ENCODE assay signal across 9 mouse cellular contexts in the genomic region with DNA sequence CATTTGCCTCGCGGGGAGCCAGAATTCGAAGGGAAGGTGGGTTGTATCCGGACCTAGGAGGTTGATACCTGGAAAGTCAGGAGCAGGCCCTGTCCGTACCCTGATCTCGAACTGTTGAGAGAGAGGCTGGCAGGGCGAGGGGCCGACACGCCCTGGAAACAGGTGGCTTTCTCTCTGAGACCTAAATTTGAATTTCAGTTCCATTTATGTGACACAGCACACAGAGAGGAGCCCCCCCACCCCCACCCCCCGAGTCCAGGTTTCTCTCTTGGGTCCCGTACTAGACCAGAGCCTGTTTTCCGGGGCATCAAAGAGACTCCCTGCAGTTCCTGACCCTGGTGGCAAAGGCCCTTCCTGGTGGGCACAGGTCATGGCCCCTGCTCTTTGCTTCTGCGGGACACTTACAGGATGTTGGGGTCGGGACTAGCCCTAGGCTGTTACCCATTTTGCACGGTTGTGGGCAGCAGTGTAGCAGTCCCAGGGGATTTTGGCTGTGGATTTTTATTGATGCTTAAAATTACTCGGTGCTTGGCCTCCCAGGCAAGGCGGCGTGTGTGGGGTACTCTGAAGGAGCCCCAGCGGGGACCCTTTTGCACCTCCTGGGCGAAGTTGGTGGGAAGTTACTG. TPM values are rescaled to one million over a fixed set of nuclear protein-coding genes. Genes with fewer than 3 reads are reported as not detected.
A peak's percentile ranks its signal among the peaks of the same experiment; 100 is the strongest.
DNase-seq lines count a peak whose midpoint lies in the region; ATAC-seq and TF ChIP-seq lines count a peak whose summit lies in the region.
"Had no signal": no experiment of that assay in that cellular context is flagged by ENCODE, and none has a peak within 500 bp of the region (broad histone marks: within the 10 kb centered on the region; RNA-seq: fewer than 3 reads in every experiment).

No protein-coding gene starts in this region.

- no peak for DNase-seq in kidney, postnatal 0 days (ENCODE audit: low spot score)
- no peak for DNase-seq in kidney, postnatal 4 days
- DNase-seq in embryo, embryonic 10.5 days (ENCODE audit: low spot score), result peak; percentile 45
- DNase-seq in adipocyte (ENCODE audit: low spot score), result no peak
- DNase-seq in urinary bladder, postnatal 25 days (ENCODE audit: low spot score), result no peak
- DNase-seq in right cerebral cortex, postnatal 36 days (ENCODE audit: low spot score in 2 of 2), result no peak

- H3K9ac ChIP-seq in kidney, postnatal 0 days (ENCODE audit: low read depth, low read length), result peak overlapping the region; percentile 62; the same call in 1 of the 2 replicates
- H3K9ac ChIP-seq in intestine, embryonic 15.5 days, result peak overlapping the region; percentile 55
- H3K9ac ChIP-seq in neural tube, embryonic 13.5 days, result no peak overlapping the region

- no peak for TF ChIP-seq CTCF in kidney, postnatal 0 days (IDR thresholded peaks at IDR 0.05; ENCODE audit: low read depth)

- H3K4me3 ChIP-seq in kidney, postnatal 0 days (replicated peaks; ENCODE audit: low read depth, low read length), result peak overlapping the region; percentile 63
- H3K4me3 ChIP-seq in intestine, embryonic 15.5 days (replicated peaks), result peak overlapping the region; percentile 62
- H3K4me3 ChIP-seq in neural tube, embryonic 13.5 days, result peak overlapping the region; percentile 49
- H3K4me3 ChIP-seq: myocyte had no signal

- WGBS in kidney, postnatal 0 days, result 12% methylated on average over 20 of the region's 20 CpGs
- 21% methylated on average over 20 of the region's 20 CpGs for WGBS in intestine, embryonic 15.5 days
- 6% methylated on average over 20 of the region's 20 CpGs for WGBS in neural tube, embryonic 13.5 days

- H3K27ac ChIP-seq in kidney, postnatal 0 days, result no peak overlapping the region
- H3K27ac ChIP-seq in intestine, embryonic 15.5 days, result no peak overlapping the region
- no peak overlapping the region for H3K27ac ChIP-seq in neural tube, embryonic 13.5 days (replicated peaks)

- no peaks in the 10 kb centered on the region; the same call in 1 of the 2 replicates for H3K27me3 ChIP-seq in kidney, postnatal 0 days (ENCODE audit: insufficient read depth, low read length)
- H3K27me3 ChIP-seq in intestine, embryonic 15.5 days (replicated peaks), result peaks cover 17% of the 10 kb centered on the region
- H3K27me3 ChIP-seq in neural tube, embryonic 13.5 days, result peaks cover 31% of the 10 kb centered on the region

- ATAC-seq in kidney, postnatal 0 days (replicated peaks; ENCODE audit: low FRiP score, low read depth), result peak; percentile 15; the same call in 1 of the 2 replicates
- ATAC-seq in intestine, embryonic 15.5 days, result peak; percentile 19; the same call in 1 of the 2 replicates
- no peak for ATAC-seq in neural tube, embryonic 13.5 days (ENCODE audit: low read depth)

- H3K9me3 ChIP-seq in kidney, postnatal 0 days (replicated peaks; ENCODE audit: low read length), result no peaks in the 10 kb centered on the region
- no peaks in the 10 kb centered on the region for H3K9me3 ChIP-seq in intestine, embryonic 15.5 days
- no peaks in the 10 kb centered on the region for H3K9me3 ChIP-seq in neural tube, embryonic 13.5 days

- no peaks in the 10 kb centered on the region for H3K36me3 ChIP-seq in kidney, postnatal 0 days (ENCODE audit: insufficient read depth, low read length)
- H3K36me3 ChIP-seq in intestine, embryonic 15.5 days, result no peaks in the 10 kb centered on the region
- no peaks in the 10 kb centered on the region for H3K36me3 ChIP-seq in neural tube, embryonic 13.5 days

- H3K4me1 ChIP-seq in kidney, postnatal 0 days (replicated peaks; ENCODE audit: insufficient read depth, low read length), result peaks cover 7% of the 10 kb centered on the region; the same call in 1 of the 2 replicates
- H3K4me1 ChIP-seq in intestine, embryonic 15.5 days (replicated peaks), result 0 out of 2 replicates have a peak, but pooled peaks cover 5% of the 10 kb centered on the region
- peaks cover 15% of the 10 kb centered on the region for H3K4me1 ChIP-seq in neural tube, embryonic 13.5 days (replicated peaks)

- H3K4me2 ChIP-seq in kidney, postnatal 0 days (ENCODE audit: low read length), result peak overlapping the region; percentile 99
- peak overlapping the region; percentile 99 for H3K4me2 ChIP-seq in intestine, embryonic 15.5 days (replicated peaks)
- H3K4me2 ChIP-seq in neural tube, embryonic 13.5 days, result peak overlapping the region; percentile 97

RNA-seq across cellular contexts. Expression of gene Plcg2, which starts 0.9 kb away (rescaled TPM):
- polyA plus RNA-seq in kidney, postnatal 0 days (2015; fragmentation: Nextera tagmentation; extraction: Ambion mirVana), result 7.3 and 8.0 TPM in 2 replicates
- polyA plus RNA-seq in intestine, embryonic 15.5 days (2015; fragmentation: Nextera tagmentation; extraction: Ambion mirVana), result 4.1 and 4.2 TPM in 2 replicates
- polyA plus RNA-seq in neural tube, embryonic 13.5 days (2015; fragmentation: Nextera tagmentation; extraction: Ambion mirVana), result 1.1 and 2.1 TPM in 2 replicates
